Mouse (Mus musculus): ENCODE results near the gene Gm21173.
"Not testable (repeated sequence)": the region's sequence is repeated elsewhere in the genome, so short reads cannot be mapped to it uniquely, and the experiment has no call there.

Gene Gm21173

DNA sequence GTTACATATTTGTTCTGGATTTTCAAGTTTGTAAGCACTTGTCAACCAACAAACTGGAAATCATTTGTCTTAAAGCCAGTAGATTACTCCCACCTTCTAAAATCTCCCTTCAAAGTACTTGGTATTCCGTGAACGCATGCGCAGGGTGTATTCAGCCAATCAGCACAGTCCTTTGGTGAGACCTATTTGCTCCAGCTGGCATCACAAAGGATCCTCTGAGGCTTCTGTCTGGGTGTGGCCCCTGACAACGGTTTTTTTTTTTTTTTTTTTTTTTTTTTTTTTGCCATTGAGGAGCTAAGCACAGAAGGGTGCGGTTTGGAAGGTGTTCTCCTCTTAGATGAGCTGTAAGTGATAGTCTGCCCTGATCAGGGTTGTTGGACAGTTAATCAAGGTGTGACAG, at the start of gene Gm21173:
Gene Gm21173, plus strand, starts transcription at position 301 of the 400 bp plus-strand sequence.
- not testable (repeated sequence) for DNase-seq
